Mouse (Mus musculus) hindbrain, embryonic 15.5 days (tissue): ENCODE results near the gene Ush2a. TPM values are rescaled to one million over a fixed set of nuclear protein-coding genes. Genes with fewer than 3 reads are reported as not detected.

Experiments
- ATAC-seq: fragments of 200-750 bp; cut with Nextera tagmentation; 2 replicates; pipeline ENCODE4 v1.8.0; 2017; ENCODE audit warnings: low read depth, moderate number of reproducible peaks, moderate TSS enrichment; ENCODE audit not compliant: low FRiP score
- H3K27ac ChIP-seq: fragments of 300-500 bp; sonication (generic); replicated peaks from 2 replicates; pipeline ENCODE4 v1.5.1; 2015; ENCODE audit warnings: mild to moderate bottlenecking, inconsistent platforms
- H3K27me3 ChIP-seq: fragments of 300-500 bp; sonication (generic); 2 replicates; pipeline ENCODE4 v1.6.1; 2015; ENCODE audit warnings: control low read depth, inconsistent platforms
- H3K36me3 ChIP-seq: fragments of 300-500 bp; sonication (generic); 2 replicates; pipeline ENCODE4 v1.6.1; 2015; ENCODE audit warnings: control low read depth, inconsistent platforms
- H3K4me1 ChIP-seq: fragments of 300-500 bp; sonication (generic); replicated peaks from 2 replicates; pipeline ENCODE4 v1.6.1; 2015; ENCODE audit warnings: control low read depth, inconsistent platforms
- H3K4me2 ChIP-seq: fragments of 300-500 bp; sonication (generic); 2 replicates; pipeline ENCODE4 v1.6.1; 2015; ENCODE audit warnings: moderate library complexity, mild to moderate bottlenecking, inconsistent platforms
- H3K4me3 ChIP-seq: fragments of 300-500 bp; sonication (generic); 2 replicates; pipeline ENCODE4 v1.5.1; 2015; ENCODE audit warnings: mild to moderate bottlenecking, inconsistent platforms
- H3K9ac ChIP-seq: fragments of 300-500 bp; sonication (generic); 2 replicates; pipeline ENCODE4 v1.6.1; 2015; ENCODE audit warnings: inconsistent platforms
- H3K9me3 ChIP-seq: fragments of 300-500 bp; sonication (generic); 2 replicates; pipeline ENCODE4 v1.6.1; 2016; ENCODE audit warnings: control low read depth, inconsistent platforms
- WGBS: fragments of 180-500 bp; shearing (Covaris S2); methylation state at CpG from one replicate; pipeline ENCODE4 v1.1.7; 2015; 5-methylcytosine and 5-hydroxymethylcytosine counted together
- polyA plus RNA-seq: library from polyadenylated mRNA; unstranded; fragments of >200 nt; fragmentation: Nextera tagmentation; extraction: Ambion mirVana; gene quantifications from 2 replicates; pipeline ENCODE4 v1.2.1, GENCODE M21; 2015

The Ush2a gene
- polyA plus RNA-seq, 1 experiment from 2014 or later, result 0.08 TPM

DNA sequence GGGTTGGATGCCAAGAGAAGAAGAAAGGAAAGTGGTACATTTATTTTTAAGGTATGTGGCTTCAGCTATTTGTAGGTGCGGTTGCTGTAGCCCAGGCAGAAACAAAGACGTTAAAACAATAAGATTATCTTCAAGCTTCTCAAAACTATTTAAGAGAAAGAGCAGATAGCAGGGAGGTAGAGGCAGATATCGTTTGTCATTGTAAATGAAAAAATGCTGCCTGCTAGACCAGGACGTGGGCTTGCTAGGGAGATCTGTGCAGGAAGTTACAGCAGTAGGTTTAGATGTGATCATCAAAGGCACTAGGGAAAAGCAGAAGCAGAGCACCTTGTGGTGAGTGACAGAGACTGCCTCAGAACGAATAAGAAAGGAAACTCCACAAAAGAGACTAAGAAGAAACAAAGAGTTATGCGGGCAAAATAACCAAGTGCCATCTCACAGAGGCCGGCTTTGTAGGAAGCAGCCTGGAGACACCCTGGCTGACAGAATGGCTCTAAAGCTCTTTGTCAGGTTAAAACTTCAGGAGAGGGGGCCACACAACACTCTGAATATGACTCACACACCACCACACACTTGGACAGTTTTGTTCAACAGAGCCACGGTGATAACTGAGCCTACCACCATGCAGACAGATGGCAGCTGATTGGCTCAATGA, 563.2 kb downstream of the Ush2a start:
- H3K4me2 ChIP-seq, result no peak overlapping the region
- WGBS, result 76% methylated on average over 8 of the region's 8 CpGs
- H3K9me3 ChIP-seq, result no peaks in the 10 kb centered on the region
- no peak for ATAC-seq
- H3K9ac ChIP-seq, result no peak overlapping the region
- no peak overlapping the region for H3K4me3 ChIP-seq
- H3K27ac ChIP-seq, result no peak overlapping the region
- no peaks in the 10 kb centered on the region for H3K27me3 ChIP-seq
- no peaks in the 10 kb centered on the region for H3K4me1 ChIP-seq
- no peaks in the 10 kb centered on the region for H3K36me3 ChIP-seq

DNA sequence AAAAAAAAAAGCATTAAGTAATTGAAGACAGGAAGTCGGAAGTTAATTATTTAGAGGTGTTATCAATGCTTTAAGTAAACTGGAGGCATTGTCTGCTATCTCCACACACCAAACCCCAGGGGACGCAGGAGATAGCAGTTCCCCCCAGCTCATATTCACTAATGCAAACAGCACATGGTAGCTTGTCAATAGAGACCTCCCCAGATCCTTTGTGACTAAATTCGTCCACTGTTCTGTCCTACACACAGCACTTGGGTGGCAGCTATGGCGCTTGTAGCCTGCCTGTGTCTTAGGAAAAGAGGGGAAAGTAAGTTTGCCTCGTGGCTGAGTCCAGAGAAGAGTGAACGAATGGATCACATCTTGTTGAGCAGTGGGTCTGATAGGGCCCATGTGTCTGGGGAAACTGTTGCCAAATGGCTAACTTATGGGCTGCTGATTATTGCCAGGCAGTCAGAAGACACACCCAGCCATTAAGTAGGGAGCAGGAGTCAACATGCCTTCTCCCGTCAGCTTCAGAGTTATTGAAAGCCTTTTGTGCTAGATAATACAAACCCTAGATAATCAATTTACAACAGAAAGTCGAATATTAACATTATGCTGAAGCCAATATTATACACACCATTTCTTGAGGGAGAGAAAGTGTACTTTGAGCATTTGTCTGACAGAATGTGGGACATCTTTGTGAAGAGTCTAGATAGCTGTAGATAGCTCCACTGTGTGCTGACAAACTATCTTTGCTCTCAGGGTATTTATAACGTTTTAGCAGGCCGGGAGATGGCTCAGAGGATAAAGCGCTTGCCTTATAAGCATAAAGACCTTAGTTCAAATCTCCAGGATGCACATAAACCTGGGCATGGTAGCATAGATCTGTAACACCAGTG, 568.9 kb downstream of the Ush2a start:
- H3K9ac ChIP-seq, result no peak overlapping the region
- H3K9me3 ChIP-seq, result no peaks in the 10 kb centered on the region
- ATAC-seq, result no peak
- H3K27ac ChIP-seq, result no peak overlapping the region
- no peak overlapping the region for H3K4me3 ChIP-seq
- no peaks in the 10 kb centered on the region for H3K27me3 ChIP-seq
- peaks cover 7% of the 10 kb centered on the region; the same call in 1 of the 2 replicates for H3K4me1 ChIP-seq
- no peak overlapping the region for H3K4me2 ChIP-seq
- H3K36me3 ChIP-seq, result no peaks in the 10 kb centered on the region
- WGBS, result 64% methylated on average over 11 of the region's 11 CpGs

DNA sequence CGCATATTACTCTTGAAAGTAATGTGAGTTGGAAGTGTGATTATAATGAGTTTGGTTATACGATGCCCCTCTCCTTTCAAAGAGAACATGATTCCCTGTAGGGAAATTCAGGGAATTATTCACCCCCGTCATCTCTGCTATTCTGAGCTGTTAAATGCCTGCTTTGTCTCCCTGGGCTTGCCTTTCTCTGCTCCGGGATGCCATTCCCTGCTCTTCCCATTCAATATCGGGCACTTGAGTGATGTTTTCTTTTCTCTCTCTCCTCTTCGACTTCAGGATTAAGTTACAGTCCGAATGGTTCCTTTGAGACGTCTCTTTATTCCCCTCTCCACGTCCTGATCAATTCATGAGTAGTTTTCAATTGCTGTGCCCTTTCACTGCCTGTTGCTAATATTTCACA, 572.1 kb downstream of the Ush2a start:
- Histone ChIP-seq H3K4me3 (no peak overlapping the region), H3K4me2 (peak overlapping the region; percentile 29), H3K9me3 (no peaks in the 10 kb centered on the region), H3K27ac (no peak overlapping the region), H3K4me1 (peaks cover 7% of the 10 kb centered on the region; the same call in 1 of the 2 replicates), H3K36me3 (no peaks in the 10 kb centered on the region), H3K9ac (no peak overlapping the region), H3K27me3 (no peaks in the 10 kb centered on the region)
- no peak for ATAC-seq
- WGBS, result 5% methylated on average over 9 of the region's 9 CpGs

DNA sequence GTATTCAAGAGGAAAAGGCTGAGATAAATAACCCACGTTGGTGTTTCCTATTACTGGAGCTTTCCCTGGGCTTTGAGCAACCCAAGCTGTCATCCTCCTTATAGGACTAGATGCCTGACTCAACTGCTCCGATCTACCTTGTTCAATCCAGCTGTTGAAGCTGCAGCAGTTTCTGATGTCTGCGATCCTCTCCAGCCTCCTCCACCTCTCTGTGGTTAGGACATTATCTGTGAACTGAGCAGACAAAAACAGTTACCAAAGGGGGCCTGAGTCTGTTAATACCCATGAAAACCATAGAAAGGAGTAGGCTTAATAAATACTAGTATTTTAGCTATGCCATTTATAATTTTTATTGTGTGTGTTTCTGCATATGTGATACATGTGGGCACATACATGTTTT, 572.9 kb downstream of the Ush2a start:
- no peak overlapping the region for H3K4me3 ChIP-seq
- ATAC-seq, result no peak
- no peak overlapping the region for H3K27ac ChIP-seq
- no peak overlapping the region for H3K9ac ChIP-seq
- no peaks in the 10 kb centered on the region for H3K9me3 ChIP-seq
- H3K4me1 ChIP-seq, result peaks cover 7% of the 10 kb centered on the region; the same call in 1 of the 2 replicates
- 65% methylated on average over 3 of the region's 3 CpGs for WGBS
- no peak overlapping the region for H3K4me2 ChIP-seq
- H3K36me3 ChIP-seq, result no peaks in the 10 kb centered on the region
- no peaks in the 10 kb centered on the region for H3K27me3 ChIP-seq

DNA sequence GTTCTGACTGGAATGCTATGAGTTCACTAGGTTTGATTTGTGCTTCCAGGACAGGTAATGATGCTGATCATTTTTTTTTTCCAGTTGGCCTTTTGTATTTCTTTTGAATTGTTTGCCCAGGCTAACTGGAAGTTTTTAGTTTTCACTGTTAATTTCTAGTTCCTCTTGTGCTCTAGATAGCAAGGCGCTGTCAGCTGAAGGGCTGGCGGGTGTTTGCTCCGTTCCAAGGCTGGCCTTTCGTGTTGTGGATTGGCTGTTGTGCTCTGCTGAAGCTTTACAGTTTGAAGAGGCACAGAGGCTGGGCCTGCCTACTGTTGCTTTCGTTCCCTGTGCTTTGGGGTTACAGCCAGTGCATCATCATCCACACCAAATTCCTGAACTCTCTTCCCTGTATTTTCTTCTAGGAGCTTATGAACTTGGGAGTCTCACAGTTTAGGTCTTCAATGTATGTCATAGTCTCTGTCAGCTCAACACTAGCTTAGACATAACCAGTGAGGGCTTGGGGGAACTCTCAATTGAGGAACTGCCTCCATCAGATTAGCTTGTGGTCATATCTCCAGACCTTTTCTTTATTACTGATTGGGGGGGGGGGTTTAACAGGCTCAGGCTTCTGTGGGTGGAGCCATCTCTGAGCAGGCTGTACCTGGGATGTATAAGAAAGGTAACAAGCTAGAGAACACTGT, 575.9 kb downstream of the Ush2a start:
- H3K4me2 ChIP-seq, result no peak overlapping the region
- WGBS, result 94% methylated on average over 5 of the region's 5 CpGs
- H3K36me3 ChIP-seq, result no peaks in the 10 kb centered on the region
- no peak overlapping the region for H3K4me3 ChIP-seq
- H3K27me3 ChIP-seq, result no peaks in the 10 kb centered on the region
- H3K9ac ChIP-seq, result no peak overlapping the region
- H3K4me1 ChIP-seq, result peaks cover 7% of the 10 kb centered on the region; the same call in 1 of the 2 replicates
- H3K9me3 ChIP-seq, result no peaks in the 10 kb centered on the region
- no peak overlapping the region for H3K27ac ChIP-seq
- no peak for ATAC-seq

DNA sequence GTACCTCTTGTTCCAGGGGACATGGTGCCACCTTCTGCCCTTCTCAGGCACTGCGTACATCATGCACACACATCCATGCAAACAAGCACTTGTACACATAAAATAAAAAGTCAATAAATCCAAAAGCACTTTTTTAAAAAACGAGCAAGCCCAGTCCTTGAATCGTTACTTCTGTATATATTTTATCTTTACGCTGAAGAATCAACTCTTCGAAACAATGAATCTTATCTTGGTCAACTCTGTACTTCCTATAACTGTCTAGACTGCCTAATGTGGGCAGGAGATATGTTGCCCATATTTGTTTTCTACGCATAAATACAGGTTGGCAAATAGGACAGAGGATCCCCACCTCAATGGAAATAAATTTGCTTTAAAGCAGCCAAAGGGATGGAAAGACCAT, 585.4 kb downstream of the Ush2a start:
- Histone ChIP-seq H3K27ac (no peak overlapping the region), H3K4me2 (no peak overlapping the region), H3K4me3 (no peak overlapping the region), H3K9ac (no peak overlapping the region), H3K9me3 (no peaks in the 10 kb centered on the region), H3K36me3 (no peaks in the 10 kb centered on the region), H3K27me3 (no peaks in the 10 kb centered on the region), H3K4me1 (no peaks in the 10 kb centered on the region)
- 97% methylated on average over 6 of the region's 6 CpGs for WGBS
- no peak for ATAC-seq

DNA sequence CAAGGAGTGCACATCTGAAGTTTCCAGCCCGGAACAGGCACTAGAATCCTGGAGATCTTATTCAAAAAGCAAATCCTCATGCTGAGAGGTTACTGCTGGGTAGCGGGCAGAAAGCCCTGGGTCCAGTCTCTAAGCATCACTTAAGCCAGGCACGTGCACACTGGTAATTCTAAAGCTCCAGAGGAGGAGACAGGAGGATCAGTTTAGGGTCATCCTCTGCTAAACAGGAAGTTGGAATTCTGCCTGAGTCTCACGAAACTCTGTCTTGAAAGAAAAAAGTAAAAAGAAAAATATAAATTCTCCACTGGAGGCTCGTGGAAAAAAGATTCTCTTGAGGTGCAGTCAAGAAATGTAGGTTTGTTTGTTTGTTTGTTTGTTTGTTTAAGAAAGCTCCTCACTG, 591.0 kb downstream of the Ush2a start:
- H3K4me3 ChIP-seq, result no peak overlapping the region
- no peaks in the 10 kb centered on the region for H3K27me3 ChIP-seq
- H3K4me2 ChIP-seq, result no peak overlapping the region
- H3K36me3 ChIP-seq, result no peaks in the 10 kb centered on the region
- no peaks in the 10 kb centered on the region for H3K9me3 ChIP-seq
- no peak overlapping the region for H3K9ac ChIP-seq
- 79% methylated on average over 5 of the region's 5 CpGs for WGBS
- no peaks in the 10 kb centered on the region for H3K4me1 ChIP-seq
- H3K27ac ChIP-seq, result no peak overlapping the region
- no peak for ATAC-seq

DNA sequence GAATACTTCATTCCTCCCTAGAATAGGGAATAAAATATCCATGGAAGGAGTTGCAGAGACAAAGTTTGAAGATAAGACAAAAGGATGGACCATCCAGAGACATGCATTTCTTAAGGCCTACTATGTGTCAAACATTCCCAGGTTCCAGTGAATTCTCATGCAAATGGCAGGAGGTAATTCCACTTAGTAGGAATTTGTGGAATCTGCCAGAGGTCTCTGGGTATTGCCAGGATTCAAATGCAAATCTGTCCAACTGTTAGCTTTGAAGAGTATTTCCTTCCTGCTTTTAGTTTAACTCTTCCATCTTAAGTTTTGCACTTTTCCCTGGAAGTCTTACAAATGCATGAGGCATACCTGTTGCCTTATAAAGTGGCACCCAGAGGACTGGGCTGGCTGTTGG, 592.4 kb downstream of the Ush2a start:
- Histone ChIP-seq H3K4me3 (no peak overlapping the region), H3K4me2 (no peak overlapping the region), H3K27me3 (no peaks in the 10 kb centered on the region), H3K9ac (no peak overlapping the region), H3K9me3 (no peaks in the 10 kb centered on the region), H3K27ac (no peak overlapping the region), H3K4me1 (no peaks in the 10 kb centered on the region), H3K36me3 (no peaks in the 10 kb centered on the region)
- ATAC-seq, result no peak

DNA sequence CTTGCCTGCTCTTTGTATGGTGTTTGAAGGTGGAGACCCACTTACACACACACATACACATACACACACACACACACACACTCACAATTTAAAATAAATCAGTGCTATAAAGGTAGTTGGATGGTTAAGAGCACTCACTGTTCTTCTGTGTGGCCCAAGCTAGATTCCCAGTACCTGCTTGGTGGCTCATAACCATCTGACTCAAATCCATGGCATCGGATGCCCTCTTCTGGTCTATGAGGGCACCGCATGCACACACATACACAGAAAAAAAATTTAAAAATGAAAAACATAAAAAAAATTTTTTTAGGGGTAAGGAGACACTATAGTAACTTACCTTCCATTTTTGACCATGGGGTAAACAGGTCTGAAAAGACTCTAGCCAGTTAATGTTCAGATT, 593.2 kb downstream of the Ush2a start:
- Histone ChIP-seq H3K27ac (no peak overlapping the region), H3K4me1 (no peaks in the 10 kb centered on the region), H3K27me3 (no peaks in the 10 kb centered on the region), H3K9ac (no peak overlapping the region), H3K4me2 (no peak overlapping the region), H3K36me3 (no peaks in the 10 kb centered on the region), H3K4me3 (no peak overlapping the region), H3K9me3 (no peaks in the 10 kb centered on the region)
- 99% methylated on average over 2 of the region's 2 CpGs for WGBS
- ATAC-seq, result no peak

DNA sequence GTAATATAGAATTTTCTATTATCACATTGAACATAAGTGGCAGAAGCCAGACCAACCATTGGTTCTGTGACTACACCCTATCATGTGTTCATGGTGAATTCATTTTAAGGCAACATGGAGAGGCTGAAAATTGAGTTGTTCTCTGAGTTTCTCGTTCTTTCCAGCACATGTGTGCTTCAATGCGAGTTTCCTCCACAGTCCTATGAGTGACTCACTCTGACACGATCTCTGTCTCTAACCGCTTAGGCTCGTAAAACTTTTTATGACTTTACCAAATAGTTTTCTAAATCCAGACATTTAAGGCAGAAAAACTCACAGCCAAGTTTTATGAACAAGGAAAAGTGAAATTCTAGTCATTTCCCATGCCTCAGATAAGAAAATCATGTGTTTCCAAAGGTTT, 597.9 kb downstream of the Ush2a start:
- Histone ChIP-seq H3K4me2 (no peak overlapping the region), H3K36me3 (no peaks in the 10 kb centered on the region), H3K9ac (no peak overlapping the region), H3K27ac (no peak overlapping the region), H3K4me3 (no peak overlapping the region), H3K9me3 (no peaks in the 10 kb centered on the region), H3K27me3 (no peaks in the 10 kb centered on the region), H3K4me1 (no peaks in the 10 kb centered on the region)
- 97% methylated on average over 5 of the region's 5 CpGs for WGBS
- ATAC-seq, result no peak

DNA sequence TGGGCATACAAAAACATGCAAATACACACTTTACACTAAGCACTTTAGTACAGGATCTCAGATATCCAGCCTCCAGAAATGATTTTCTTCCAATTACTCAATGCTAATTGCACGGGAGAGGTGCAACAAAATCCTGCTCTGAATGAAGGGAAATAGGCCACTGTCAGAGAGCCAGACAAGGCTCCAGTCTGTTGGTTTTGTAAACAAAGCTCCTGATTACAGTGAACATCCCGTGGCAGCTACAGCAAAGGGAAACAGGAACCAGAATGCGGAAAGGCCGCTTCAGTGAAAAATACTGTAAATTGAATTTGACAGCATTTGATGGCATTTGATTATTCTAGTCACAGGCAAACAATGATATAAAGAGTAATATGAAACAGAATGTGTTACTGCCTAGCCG, 604.1 kb downstream of the Ush2a start:
- Histone ChIP-seq H3K27ac (no peak overlapping the region), H3K4me3 (no peak overlapping the region), H3K9me3 (no peaks in the 10 kb centered on the region), H3K9ac (no peak overlapping the region), H3K4me2 (0 out of 2 replicates have a peak overlapping the region, but pooled peaks have one; percentile 16), H3K27me3 (no peaks in the 10 kb centered on the region), H3K36me3 (no peaks in the 10 kb centered on the region), H3K4me1 (peaks cover 5% of the 10 kb centered on the region)
- no peak for ATAC-seq
- WGBS, result 39% methylated on average over 5 of the region's 5 CpGs

DNA sequence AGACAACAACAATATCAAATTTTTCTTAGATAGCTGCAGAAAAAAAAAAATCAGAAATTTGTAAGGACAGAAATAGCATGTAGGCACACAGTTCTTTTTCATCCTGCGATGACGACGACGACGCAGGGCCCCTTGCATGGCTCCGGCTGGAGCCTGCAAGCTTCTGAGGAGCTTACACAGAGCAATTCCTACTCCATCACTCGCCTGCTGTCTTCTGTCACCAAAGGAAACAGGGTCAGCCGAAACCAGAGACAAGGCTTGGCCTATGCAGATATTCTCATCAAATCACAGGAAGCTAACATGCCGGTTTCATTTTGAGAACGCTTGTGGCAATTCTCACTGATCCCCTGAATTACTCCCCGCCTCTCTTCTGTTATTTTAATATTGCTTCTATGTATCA, 604.7 kb downstream of the Ush2a start:
- no peaks in the 10 kb centered on the region for H3K9me3 ChIP-seq
- no peak overlapping the region for H3K4me3 ChIP-seq
- H3K27ac ChIP-seq, result no peak overlapping the region
- H3K27me3 ChIP-seq, result no peaks in the 10 kb centered on the region
- peaks cover 5% of the 10 kb centered on the region for H3K4me1 ChIP-seq
- H3K9ac ChIP-seq, result no peak overlapping the region
- no peak overlapping the region for H3K4me2 ChIP-seq
- no peaks in the 10 kb centered on the region for H3K36me3 ChIP-seq
- WGBS, result 75% methylated on average over 11 of the region's 11 CpGs
- ATAC-seq, result no peak
